Mouse (Mus musculus): ENCODE results near the gene Gm27235. TPM values are rescaled to one million over a fixed set of nuclear protein-coding genes. Genes with fewer than 3 reads are reported as not detected.

Gene Gm27235
- polyA plus RNA-seq (2017; shearing (Covaris generic)) = not detected

GRCm38 (mm10) chr9:35790001-35790400, at the start of gene Gm27235, which contains the start of gene D730048I06Rik:
Gene Gm27235 (minus strand): TSS chr9:35790101.
Gene D730048I06Rik (minus strand): TSS chr9:35790112.

GRCm38 (mm10) chr9:35778009-35778408, 11.9 kb downstream of the Gm27235 start, which contains the start of gene Gm17727:
Gene Gm17727 (minus strand): TSS chr9:35778109.

DNA sequence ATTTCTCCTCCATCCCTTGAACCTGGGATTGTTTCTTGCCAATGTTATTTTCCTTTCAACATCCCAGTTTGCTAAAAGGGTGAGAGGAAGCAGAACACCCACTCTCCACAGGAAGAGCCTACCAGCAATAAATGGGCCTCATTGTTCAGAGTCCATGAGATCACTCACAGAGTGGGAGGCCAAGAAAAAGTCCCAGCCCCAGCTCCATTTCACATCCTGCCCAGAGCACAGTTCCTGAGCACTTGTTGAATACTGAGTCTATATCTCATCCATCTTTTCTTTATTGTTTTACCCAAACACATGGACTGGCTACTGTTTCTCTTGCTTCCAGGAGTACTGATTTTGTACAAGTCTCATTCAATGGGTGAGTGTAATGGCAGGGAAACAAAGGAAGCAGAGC, 49.2 kb downstream of the Gm27235 start, which contains the start of gene Gm17677:
Gene Gm17677, plus strand, starts transcription at position 301 of the 400 bp plus-strand sequence.

Other genes starting within 250 kb of the Gm27235 start
- gene Ddx25, start 231.6 kb downstream of the Gm27235 start, polyA plus RNA-seq (2017; shearing (Covaris generic)) = under 1 TPM; 0.05 to 0.12 TPM
- gene Pus3, start 231.5 kb downstream of the Gm27235 start, polyA plus RNA-seq (2017; shearing (Covaris generic)) = 10 to 100 TPM; 30.7 to 48.0 TPM
- under 1 TPM in 1 of 2 experiments, not detected in 1; 0.84 TPM for gene Pate2, start 219.8 kb downstream of the Gm27235 start, polyA plus RNA-seq (2017; shearing (Covaris generic))
- 1 to 10 TPM; 6.0 to 7.5 TPM for gene Hyls1, start 219.7 kb downstream of the Gm27235 start, polyA plus RNA-seq (2017; shearing (Covaris generic))
- under 1 TPM in 1 of 2 experiments, not detected in 1; 0.14 TPM for gene Pate4, start 178.2 kb downstream of the Gm27235 start, polyA plus RNA-seq (2017; shearing (Covaris generic))
- gene Pate3, start 141.9 kb downstream of the Gm27235 start, polyA plus RNA-seq (2017; shearing (Covaris generic)) = under 1 TPM in 1 of 2 experiments, not detected in 1; 0.56 TPM
- gene Pate1, start 102.7 kb downstream of the Gm27235 start, polyA plus RNA-seq (2017; shearing (Covaris generic)) = 1 to 10 TPM in 1 of 2 experiments, under 1 TPM in 1; 0.10 to 2.0 TPM
- not detected for gene Gm17677, start 49.1 kb downstream of the Gm27235 start, polyA plus RNA-seq (2017; shearing (Covaris generic))
- gene Gm17727, start 12.0 kb downstream of the Gm27235 start, polyA plus RNA-seq (2017; shearing (Covaris generic)) = not detected
- not detected for gene D730048I06Rik, start within 50 bp of the Gm27235 start, polyA plus RNA-seq (2017; shearing (Covaris generic))
- not detected for gene 9230110F15Rik, start 54.0 kb upstream of the Gm27235 start, polyA plus RNA-seq (2017; shearing (Covaris generic))
- not detected for gene 9230113P08Rik, start 118.3 kb upstream of the Gm27235 start, polyA plus RNA-seq (2017; shearing (Covaris generic))